ENCODE assay signal across 7 mouse cellular contexts in the genomic region with DNA sequence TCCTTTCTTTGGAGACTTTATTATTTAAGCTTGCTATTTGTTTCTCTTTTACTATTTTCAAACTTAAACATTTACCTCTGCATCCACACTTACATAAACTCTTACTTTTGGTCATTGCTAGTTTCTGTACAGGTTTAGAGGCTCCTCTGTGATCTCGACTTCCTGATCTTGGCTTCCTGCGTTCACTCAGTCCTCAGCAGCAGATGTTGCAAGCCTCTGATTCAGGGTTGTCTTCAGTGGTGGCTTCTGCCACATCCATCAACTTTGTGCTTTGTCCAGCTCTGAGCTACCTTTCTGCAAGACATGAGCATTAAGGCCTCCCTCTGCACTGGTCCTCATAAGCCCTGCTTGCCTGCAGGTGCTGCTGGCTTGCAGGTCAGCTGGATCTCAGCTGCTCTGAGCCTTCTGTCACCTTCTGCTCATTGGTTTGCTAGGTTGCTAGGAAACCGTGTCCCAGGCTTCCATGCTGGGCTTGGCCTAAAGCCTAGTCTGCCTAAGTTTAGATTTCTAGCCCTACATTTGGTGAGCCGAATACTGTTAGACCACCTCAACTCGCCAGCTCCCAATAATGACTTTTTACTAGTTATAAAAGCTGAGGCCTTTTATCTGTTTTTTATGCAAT. TPM values are rescaled to one million over a fixed set of nuclear protein-coding genes. Genes with fewer than 3 reads are reported as not detected.
DNase-seq lines count a peak whose midpoint lies in the region; ATAC-seq and TF ChIP-seq lines count a peak whose summit lies in the region.

No protein-coding gene starts in this region.

- H3K4me3 ChIP-seq in layer of hippocampus, adult 2 months = no peak overlapping the region

- DNase-seq in T-cell, adult 2 months (ENCODE audit: low spot score) = peak; percentile 37
- DNase-seq in cerebellum, adult 11-12 months = peak; percentile 35
- DNase-seq in layer of hippocampus, adult 2 months (ENCODE audit: low spot score in 2 of 2) = peak; percentile 16 to 45
- DNase-seq in naive thymus-derived CD4-positive, alpha-beta T cell, adult 2 months (ENCODE audit: low read depth) = peak; percentile 60
- DNase-seq in adrenal gland, postnatal 4 days (ENCODE audit: low spot score in 2 of 2) = no peak
- DNase-seq in kidney, postnatal 25 days = no peak

- peak overlapping the region; percentile 85 for H3K27ac ChIP-seq in layer of hippocampus, adult 2 months

- no peak for TF ChIP-seq CTCF in layer of hippocampus, adult 2 months (conservative IDR thresholded peaks at IDR 0.05)

- ATAC-seq in erythroid progenitor cell, adult 5-6 weeks (replicated peaks; ENCODE audit: low FRiP score, poor library complexity, severe bottlenecking) = no peak

RNA-seq across cellular contexts. Expression of gene Cd48, which starts 8.8 kb away (rescaled TPM):
- not detected for total RNA-seq in layer of hippocampus, adult 2 months (2021)
- 1 to 10 TPM; 2.0 to 3.1 TPM for total RNA-seq in adrenal gland, postnatal 4 days (2021)
- total RNA-seq in erythroid progenitor cell, adult 5-6 weeks (2015; ENCODE audit: low replicate concordance) = 36.5 and 53.0 TPM in 2 replicates
- 15.0 and 22.4 TPM in 2 replicates for total RNA-seq in erythroid progenitor cell, adult 5-6 weeks (2017; ENCODE audit: low replicate concordance)

RNA-seq across cellular contexts. Expression of gene Slamf7, which starts 20.1 kb away (rescaled TPM):
- total RNA-seq in layer of hippocampus, adult 2 months (2021) = not detected
- under 1 TPM; 0.31 to 0.93 TPM for total RNA-seq in adrenal gland, postnatal 4 days (2021)
- 6.8 and 7.5 TPM in 2 replicates for total RNA-seq in erythroid progenitor cell, adult 5-6 weeks (2015; ENCODE audit: low replicate concordance)
- total RNA-seq in erythroid progenitor cell, adult 5-6 weeks (2017; ENCODE audit: low replicate concordance) = 4.7 and 16.6 TPM in 2 replicates

Comparison
In these comparisons a context has a peak if more than half of its experiments do, and no peak if none do; other contexts are left out.
1. DNase-seq: peak in T-cell, adult 2 months (single experiment), cerebellum, adult 11-12 months (single experiment), layer of hippocampus, adult 2 months (2 of 2) and naive thymus-derived CD4-positive, alpha-beta T cell, adult 2 months (single experiment); none in adrenal gland, postnatal 4 days (0 of 2) and kidney, postnatal 25 days (0 of 2).